Mouse (Mus musculus): ENCODE measurements around the gene Pcdh11x. TPM values are rescaled to one million over a fixed set of nuclear protein-coding genes. Genes with fewer than 3 reads are reported as not detected.

Gene Pcdh11x
- polyA plus RNA-seq (2014; fragmentation: Nextera tagmentation; extraction: Ambion mirVana), result 41.3 and 47.1 TPM in 2 replicates

GRCm38 (mm10) chrX:120290011-120290899 is at the start of gene Pcdh11x:
TSS of gene Pcdh11x (plus strand) at chrX:120290259.
- peak within 1 kb of the TSS; percentile 14; the same call in 1 of the 2 replicates for H3K27ac ChIP-seq
- H3K4me1 ChIP-seq (replicated peaks; ENCODE audit: control insufficient read depth, insufficient read depth, low read length), result no peaks in the 10 kb centered on the region
- peak; percentile 86 for ATAC-seq (ENCODE audit: low FRiP score)
- peak within 1 kb of the TSS; percentile 77 for H3K4me2 ChIP-seq (replicated peaks)
- H3K4me3 ChIP-seq (replicated peaks; ENCODE audit: low read length), result peak within 1 kb of the TSS; percentile 50
- peak within 1 kb of the TSS; percentile 60 for H3K9ac ChIP-seq
- DNase-seq (ENCODE audit: low spot score), result peak; percentile 41
- no peaks in the 10 kb centered on the region for H3K27me3 ChIP-seq (ENCODE audit: control insufficient read depth, insufficient read depth, low read length)
- H3K9me3 ChIP-seq (ENCODE audit: control insufficient read depth, low read length), result no peaks in the 10 kb centered on the region
- 10% methylated on average over 34 of the region's 40 CpGs for WGBS
- no peaks in the 10 kb centered on the region for H3K36me3 ChIP-seq (replicated peaks; ENCODE audit: control insufficient read depth, insufficient read depth)

GRCm38 (mm10) chrX:120260089-120260488 is 30.0 kb upstream of the Pcdh11x start:
- no peaks in the 10 kb centered on the region for H3K4me1 ChIP-seq (replicated peaks; ENCODE audit: control insufficient read depth, insufficient read depth, low read length)
- DNase-seq (ENCODE audit: low spot score) (no peak), ATAC-seq (ENCODE audit: low FRiP score) (no peak)
- H3K27ac ChIP-seq, result no peak overlapping the region
- H3K27me3 ChIP-seq (ENCODE audit: control insufficient read depth, insufficient read depth, low read length), result no peaks in the 10 kb centered on the region
- no peaks in the 10 kb centered on the region for H3K36me3 ChIP-seq (replicated peaks; ENCODE audit: control insufficient read depth, insufficient read depth)
- H3K9me3 ChIP-seq (ENCODE audit: control insufficient read depth, low read length), result no peaks in the 10 kb centered on the region
- H3K4me3 ChIP-seq (replicated peaks; ENCODE audit: low read length), result no peak overlapping the region
- no peak overlapping the region for H3K4me2 ChIP-seq (replicated peaks)
- no peak overlapping the region for H3K9ac ChIP-seq
- WGBS, result 77% methylated on average over 2 of the region's 2 CpGs

GRCm38 (mm10) chrX:120285522-120285921 is 4.5 kb upstream of the Pcdh11x start:
- ATAC-seq (ENCODE audit: low FRiP score) (no peak), DNase-seq (ENCODE audit: low spot score) (peak; percentile 69)
- no peak overlapping the region for H3K27ac ChIP-seq
- H3K27me3 ChIP-seq (ENCODE audit: control insufficient read depth, insufficient read depth, low read length), result no peaks in the 10 kb centered on the region
- H3K4me1 ChIP-seq (replicated peaks; ENCODE audit: control insufficient read depth, insufficient read depth, low read length), result no peaks in the 10 kb centered on the region
- no peak overlapping the region for H3K4me3 ChIP-seq (replicated peaks; ENCODE audit: low read length)
- H3K9ac ChIP-seq, result no peak overlapping the region
- no peaks in the 10 kb centered on the region for H3K9me3 ChIP-seq (ENCODE audit: control insufficient read depth, low read length)
- H3K4me2 ChIP-seq (replicated peaks), result no peak overlapping the region
- no peaks in the 10 kb centered on the region for H3K36me3 ChIP-seq (replicated peaks; ENCODE audit: control insufficient read depth, insufficient read depth)

- no peak overlapping the region for H3K4me3 ChIP-seq (replicated peaks; ENCODE audit: low read length)
- 3% methylated on average over 1 of the region's 1 CpGs for WGBS
- no peaks in the 10 kb centered on the region for H3K9me3 ChIP-seq (ENCODE audit: control insufficient read depth, low read length)
- no peak overlapping the region for H3K9ac ChIP-seq
- no peak overlapping the region for H3K27ac ChIP-seq
- no peaks in the 10 kb centered on the region for H3K4me1 ChIP-seq (replicated peaks; ENCODE audit: control insufficient read depth, insufficient read depth, low read length)
- H3K27me3 ChIP-seq (ENCODE audit: control insufficient read depth, insufficient read depth, low read length), result no peaks in the 10 kb centered on the region
- ATAC-seq (ENCODE audit: low FRiP score), result no peak
- DNase-seq (ENCODE audit: low spot score), result peak; percentile 29
- no peaks in the 10 kb centered on the region for H3K36me3 ChIP-seq (replicated peaks; ENCODE audit: control insufficient read depth, insufficient read depth)
- no peak overlapping the region for H3K4me2 ChIP-seq (replicated peaks)
These were observed 2.6 kb upstream of the Pcdh11x start for GRCm38 (mm10) chrX:120287502-120287901.

GRCm38 (mm10) chrX:120290900-120291280 is 831 bp downstream of the Pcdh11x start:
- no peaks in the 10 kb centered on the region for H3K36me3 ChIP-seq (replicated peaks; ENCODE audit: control insufficient read depth, insufficient read depth)
- H3K4me1 ChIP-seq (replicated peaks; ENCODE audit: control insufficient read depth, insufficient read depth, low read length), result no peaks in the 10 kb centered on the region
- peak overlapping the region; percentile 77 for H3K4me2 ChIP-seq (replicated peaks)
- peak overlapping the region; percentile 50 for H3K4me3 ChIP-seq (replicated peaks; ENCODE audit: low read length)
- H3K27ac ChIP-seq, result no peak overlapping the region
- no peaks in the 10 kb centered on the region for H3K27me3 ChIP-seq (ENCODE audit: control insufficient read depth, insufficient read depth, low read length)
- WGBS, result 16% methylated on average over 18 of the region's 18 CpGs
- peak overlapping the region; percentile 60 for H3K9ac ChIP-seq
- no peak for DNase-seq (ENCODE audit: low spot score)
- ATAC-seq (ENCODE audit: low FRiP score), result no peak
- no peaks in the 10 kb centered on the region for H3K9me3 ChIP-seq (ENCODE audit: control insufficient read depth, low read length)

- H3K27me3 ChIP-seq (ENCODE audit: control insufficient read depth, insufficient read depth, low read length), result no peaks in the 10 kb centered on the region
- ATAC-seq (ENCODE audit: low FRiP score) (no peak), DNase-seq (ENCODE audit: low spot score) (no peak)
- WGBS, result 16% methylated on average over 13 of the region's 13 CpGs
- no peaks in the 10 kb centered on the region for H3K9me3 ChIP-seq (ENCODE audit: control insufficient read depth, low read length)
- no peaks in the 10 kb centered on the region for H3K4me1 ChIP-seq (replicated peaks; ENCODE audit: control insufficient read depth, insufficient read depth, low read length)
- no peaks in the 10 kb centered on the region for H3K36me3 ChIP-seq (replicated peaks; ENCODE audit: control insufficient read depth, insufficient read depth)
- H3K4me2 ChIP-seq (replicated peaks), result peak overlapping the region; percentile 77
- H3K4me3 ChIP-seq (replicated peaks; ENCODE audit: low read length), result peak overlapping the region; percentile 50
- 0 out of 2 replicates have a peak overlapping the region, but pooled peaks have one; percentile 31 for H3K9ac ChIP-seq
- H3K27ac ChIP-seq, result no peak overlapping the region
These were observed 1.6 kb downstream of the Pcdh11x start for GRCm38 (mm10) chrX:120291696-120292095.

GRCm38 (mm10) chrX:120292832-120293750 is 3.0 kb downstream of the Pcdh11x start:
- no peaks in the 10 kb centered on the region for H3K27me3 ChIP-seq (ENCODE audit: control insufficient read depth, insufficient read depth, low read length)
- DNase-seq (ENCODE audit: low spot score) (peak; percentile 65), ATAC-seq (ENCODE audit: low FRiP score) (peak; percentile 82)
- 4% methylated on average over 33 of the region's 46 CpGs for WGBS
- H3K4me3 ChIP-seq (replicated peaks; ENCODE audit: low read length), result peak overlapping the region; percentile 50
- H3K36me3 ChIP-seq (replicated peaks; ENCODE audit: control insufficient read depth, insufficient read depth), result no peaks in the 10 kb centered on the region
- peak overlapping the region; percentile 56 for H3K9ac ChIP-seq
- peak overlapping the region; percentile 78 for H3K27ac ChIP-seq
- H3K4me1 ChIP-seq (replicated peaks; ENCODE audit: control insufficient read depth, insufficient read depth, low read length), result no peaks in the 10 kb centered on the region
- no peaks in the 10 kb centered on the region for H3K9me3 ChIP-seq (ENCODE audit: control insufficient read depth, low read length)
- peak overlapping the region; percentile 77 for H3K4me2 ChIP-seq (replicated peaks)

- no peak overlapping the region for H3K4me3 ChIP-seq (replicated peaks; ENCODE audit: low read length)
- no peak for ATAC-seq (ENCODE audit: low FRiP score)
- no peak overlapping the region for H3K4me2 ChIP-seq (replicated peaks)
- H3K9me3 ChIP-seq (ENCODE audit: control insufficient read depth, low read length), result no peaks in the 10 kb centered on the region
- H3K27ac ChIP-seq, result no peak overlapping the region
- WGBS, result 69% methylated on average over 2 of the region's 2 CpGs
- H3K9ac ChIP-seq, result no peak overlapping the region
- no peaks in the 10 kb centered on the region for H3K27me3 ChIP-seq (ENCODE audit: control insufficient read depth, insufficient read depth, low read length)
- no peak for DNase-seq (ENCODE audit: low spot score)
- no peaks in the 10 kb centered on the region for H3K4me1 ChIP-seq (replicated peaks; ENCODE audit: control insufficient read depth, insufficient read depth, low read length)
- H3K36me3 ChIP-seq (replicated peaks; ENCODE audit: control insufficient read depth, insufficient read depth), result no peaks in the 10 kb centered on the region
These were observed 11.6 kb downstream of the Pcdh11x start for GRCm38 (mm10) chrX:120301469-120302175.
